Mouse (Mus musculus): Measurements from ENCODE around the gene Il1rn. TPM values are rescaled to one million over a fixed set of nuclear protein-coding genes. Genes with fewer than 3 reads are reported as not detected.
A peak's percentile ranks its signal among the peaks of the same experiment; 100 is the strongest.

Gene Il1rn
- polyA plus RNA-seq (2012; rRNA removed) = 2.0 and 2.2 TPM in 2 replicates

GRCm38 (mm10) chr2:24336545-24336944 lies at the start of gene Il1rn:
Gene Il1rn, plus strand, starts transcription at chr2:24336853.
- WGBS = 90% methylated on average over 2 of the region's 2 CpGs
- no peak for DNase-seq (ENCODE audit: low read depth in 1 of 2, low spot score in 2 of 2)
- Histone ChIP-seq H3K4me1 (ENCODE audit: control insufficient read depth, insufficient read depth, insufficient read length) (peaks cover 3% of the 10 kb centered on the region; the same call in 1 of the 2 replicates), H3K4me3 (ENCODE audit: extremely low read depth, insufficient read depth, insufficient read length) (no peak within 1 kb of the TSS), H3K27me3 (ENCODE audit: control insufficient read depth, insufficient read depth, low read length) (no peaks in the 10 kb centered on the region), H3K36me3 (ENCODE audit: control insufficient read depth, insufficient read depth, low read length) (no peaks in the 10 kb centered on the region), H3K27ac (ENCODE audit: insufficient read depth, low read length) (no peak within 1 kb of the TSS)
- no peak for TF ChIP-seq CTCF (IDR thresholded peaks at IDR 0.05; ENCODE audit: extremely low read depth, insufficient read depth, insufficient read length, insufficient replicate concordance)
- TF ChIP-seq POLR2A (IDR thresholded peaks at IDR 0.05; ENCODE audit: low read depth, low read length) = no peak

GRCm38 (mm10) chr2:24290896-24291295 lies 45.8 kb upstream of the Il1rn start, which contains the start of gene Il1f10:
Gene Il1f10, plus strand, starts transcription at chr2:24291196.
- no peaks in the 10 kb centered on the region for H3K36me3 ChIP-seq (ENCODE audit: control insufficient read depth, insufficient read depth, low read length)
- H3K4me1 ChIP-seq (ENCODE audit: control insufficient read depth, insufficient read depth, insufficient read length) = no peaks in the 10 kb centered on the region
- WGBS = 82% methylated on average over 5 of the region's 5 CpGs
- no peak for TF ChIP-seq POLR2A (IDR thresholded peaks at IDR 0.05; ENCODE audit: low read depth, low read length)
- TF ChIP-seq CTCF (IDR thresholded peaks at IDR 0.05; ENCODE audit: extremely low read depth, insufficient read depth, insufficient read length, insufficient replicate concordance) = no peak
- H3K4me3 ChIP-seq (ENCODE audit: extremely low read depth, insufficient read depth, insufficient read length) = no peak within 1 kb of the TSS
- no peak for DNase-seq (ENCODE audit: low read depth in 1 of 2, low spot score in 2 of 2)
- H3K27ac ChIP-seq (ENCODE audit: insufficient read depth, low read length) = no peak within 1 kb of the TSS
- H3K27me3 ChIP-seq (ENCODE audit: control insufficient read depth, insufficient read depth, low read length) = no peaks in the 10 kb centered on the region

GRCm38 (mm10) chr2:24294616-24295015 lies 42.0 kb upstream of the Il1rn start:
- 12% methylated on average over 1 of the region's 1 CpGs for WGBS
- Histone ChIP-seq H3K27ac (ENCODE audit: insufficient read depth, low read length) (no peak overlapping the region), H3K27me3 (ENCODE audit: control insufficient read depth, insufficient read depth, low read length) (no peaks in the 10 kb centered on the region), H3K4me1 (ENCODE audit: control insufficient read depth, insufficient read depth, insufficient read length) (no peaks in the 10 kb centered on the region), H3K4me3 (ENCODE audit: extremely low read depth, insufficient read depth, insufficient read length) (no peak overlapping the region), H3K36me3 (ENCODE audit: control insufficient read depth, insufficient read depth, low read length) (no peaks in the 10 kb centered on the region)
- no peak for TF ChIP-seq CTCF (IDR thresholded peaks at IDR 0.05; ENCODE audit: extremely low read depth, insufficient read depth, insufficient read length, insufficient replicate concordance)
- no peak for TF ChIP-seq POLR2A (IDR thresholded peaks at IDR 0.05; ENCODE audit: low read depth, low read length)
- DNase-seq (ENCODE audit: low read depth in 1 of 2, low spot score in 2 of 2) = no peak

- no peaks in the 10 kb centered on the region for H3K27me3 ChIP-seq (ENCODE audit: control insufficient read depth, insufficient read depth, low read length)
- H3K4me3 ChIP-seq (ENCODE audit: extremely low read depth, insufficient read depth, insufficient read length) = no peak overlapping the region
- no peaks in the 10 kb centered on the region for H3K36me3 ChIP-seq (ENCODE audit: control insufficient read depth, insufficient read depth, low read length)
- H3K4me1 ChIP-seq (ENCODE audit: control insufficient read depth, insufficient read depth, insufficient read length) = no peaks in the 10 kb centered on the region
- peak; percentile 30 to 35 for DNase-seq (ENCODE audit: low read depth in 1 of 2, low spot score in 2 of 2)
- peak; percentile 38; the same call in 1 of the 2 replicates for TF ChIP-seq CTCF (IDR thresholded peaks at IDR 0.05; ENCODE audit: extremely low read depth, insufficient read depth, insufficient read length, insufficient replicate concordance)
- no peak for TF ChIP-seq POLR2A (IDR thresholded peaks at IDR 0.05; ENCODE audit: low read depth, low read length)
- no peak overlapping the region for H3K27ac ChIP-seq (ENCODE audit: insufficient read depth, low read length)
- WGBS = 4% methylated on average over 3 of the region's 3 CpGs
These were observed 39.8 kb upstream of the Il1rn start for GRCm38 (mm10) chr2:24296837-24297236.

GRCm38 (mm10) chr2:24311302-24312001 lies 25.2 kb upstream of the Il1rn start:
- Histone ChIP-seq H3K4me3 (ENCODE audit: extremely low read depth, insufficient read depth, insufficient read length) (no peak overlapping the region), H3K27ac (ENCODE audit: insufficient read depth, low read length) (peak overlapping the region; percentile 80)

GRCm38 (mm10) chr2:24316919-24317318 lies 19.7 kb upstream of the Il1rn start:
- Histone ChIP-seq H3K4me3 (ENCODE audit: extremely low read depth, insufficient read depth, insufficient read length) (no peak overlapping the region), H3K27ac (ENCODE audit: insufficient read depth, low read length) (no peak overlapping the region), H3K36me3 (ENCODE audit: control insufficient read depth, insufficient read depth, low read length) (no peaks in the 10 kb centered on the region), H3K27me3 (ENCODE audit: control insufficient read depth, insufficient read depth, low read length) (no peaks in the 10 kb centered on the region), H3K4me1 (ENCODE audit: control insufficient read depth, insufficient read depth, insufficient read length) (peaks cover 6% of the 10 kb centered on the region)
- DNase-seq (ENCODE audit: low read depth in 1 of 2, low spot score in 2 of 2) = no peak
- TF ChIP-seq POLR2A (IDR thresholded peaks at IDR 0.05; ENCODE audit: low read depth, low read length) = no peak
- TF ChIP-seq CTCF (IDR thresholded peaks at IDR 0.05; ENCODE audit: extremely low read depth, insufficient read depth, insufficient read length, insufficient replicate concordance) = no peak
- 64% methylated on average over 1 of the region's 1 CpGs for WGBS

More at GRCm38 (mm10) chr2:24311302-24312001, 25.2 kb upstream of the Il1rn start:
- DNase-seq (ENCODE audit: low read depth in 1 of 2, low spot score in 2 of 2) = peak; percentile 64 to 68
- Histone ChIP-seq H3K36me3 (ENCODE audit: control insufficient read depth, insufficient read depth, low read length) (no peaks in the 10 kb centered on the region), H3K4me1 (ENCODE audit: control insufficient read depth, insufficient read depth, insufficient read length) (peaks cover 11% of the 10 kb centered on the region), H3K27me3 (ENCODE audit: control insufficient read depth, insufficient read depth, low read length) (no peaks in the 10 kb centered on the region)
- WGBS = 15% methylated on average over 6 of the region's 6 CpGs
- no peak for TF ChIP-seq CTCF (IDR thresholded peaks at IDR 0.05; ENCODE audit: extremely low read depth, insufficient read depth, insufficient read length, insufficient replicate concordance)
- TF ChIP-seq POLR2A (IDR thresholded peaks at IDR 0.05; ENCODE audit: low read depth, low read length) = no peak

Data from spleen, adult 2 months (tissue).